Mouse (Mus musculus) kidney, embryonic 15.5 days (tissue): Measurements from ENCODE around the gene Ssr3. TPM values are rescaled to one million over a fixed set of nuclear protein-coding genes. Genes with fewer than 3 reads are reported as not detected.
"Not testable (repeated sequence)": the region's sequence is repeated elsewhere in the genome, so short reads cannot be mapped to it uniquely, and the experiment has no call there.

Experiments
- ATAC-seq: fragments of 200-750 bp; cut with Nextera tagmentation; replicated peaks from 2 replicates; pipeline ENCODE4 v1.8.0; 2017; ENCODE audit warnings: moderate TSS enrichment; ENCODE audit not compliant: low FRiP score
- H3K27ac ChIP-seq: fragments of 300-500 bp; sonication (generic); 2 replicates; pipeline ENCODE4 v1.5.1; 2015; ENCODE audit warnings: mild to moderate bottlenecking, inconsistent platforms
- H3K27me3 ChIP-seq: fragments of 300-500 bp; sonication (generic); 2 replicates; pipeline ENCODE4 v1.6.1; 2015; ENCODE audit warnings: inconsistent platforms
- H3K36me3 ChIP-seq: fragments of 300-500 bp; sonication (generic); 2 replicates; pipeline ENCODE4 v1.6.1; 2015; ENCODE audit warnings: inconsistent platforms
- H3K4me1 ChIP-seq: fragments of 300-500 bp; sonication (generic); 2 replicates; pipeline ENCODE4 v1.6.1; 2015; ENCODE audit warnings: inconsistent platforms
- H3K4me2 ChIP-seq: fragments of 300-500 bp; sonication (generic); 2 replicates; pipeline ENCODE4 v1.6.1; 2015; ENCODE audit warnings: moderate library complexity, mild to moderate bottlenecking, inconsistent platforms
- H3K4me3 ChIP-seq: fragments of 300-500 bp; sonication (generic); replicated peaks from 2 replicates; pipeline ENCODE4 v1.5.1; 2015; ENCODE audit warnings: mild to moderate bottlenecking, inconsistent platforms
- H3K9ac ChIP-seq: fragments of 300-500 bp; sonication (generic); 2 replicates; pipeline ENCODE4 v1.6.1; 2015; ENCODE audit warnings: mild to moderate bottlenecking, inconsistent platforms
- H3K9me3 ChIP-seq: fragments of 300-500 bp; sonication (generic); replicated peaks from 2 replicates; pipeline ENCODE4 v1.6.1; 2016; ENCODE audit warnings: inconsistent platforms
- WGBS: fragments of 180-500 bp; shearing (Covaris S2); methylation state at CpG from one replicate; pipeline ENCODE4 v1.1.7; 2015; ENCODE audit warnings: mixed read lengths; 5-methylcytosine and 5-hydroxymethylcytosine counted together
- polyA plus RNA-seq: library from polyadenylated mRNA; unstranded; fragments of >200 nt; fragmentation: Nextera tagmentation; extraction: Ambion mirVana; gene quantifications from 2 replicates; pipeline ENCODE4 v1.2.1, GENCODE M21; 2015

Ssr3 gene
- polyA plus RNA-seq, 1 experiment from 2014 or later: 283 TPM

GRCm38 (mm10) chr3:65396835-65397504, 4.5 kb upstream of the Ssr3 start:
- Histone ChIP-seq H3K27ac (no peak overlapping the region), H3K4me1 (0 out of 2 replicates have a peak, but pooled peaks cover 3% of the 10 kb centered on the region), H3K4me3 (no peak overlapping the region), H3K9me3 (no peaks in the 10 kb centered on the region), H3K9ac (no peak overlapping the region), H3K36me3 (no peaks in the 10 kb centered on the region), H3K27me3 (no peaks in the 10 kb centered on the region), H3K4me2 (no peak overlapping the region)
- WGBS: 84% methylated on average over 4 of the region's 4 CpGs
- ATAC-seq: no peak

DNA sequence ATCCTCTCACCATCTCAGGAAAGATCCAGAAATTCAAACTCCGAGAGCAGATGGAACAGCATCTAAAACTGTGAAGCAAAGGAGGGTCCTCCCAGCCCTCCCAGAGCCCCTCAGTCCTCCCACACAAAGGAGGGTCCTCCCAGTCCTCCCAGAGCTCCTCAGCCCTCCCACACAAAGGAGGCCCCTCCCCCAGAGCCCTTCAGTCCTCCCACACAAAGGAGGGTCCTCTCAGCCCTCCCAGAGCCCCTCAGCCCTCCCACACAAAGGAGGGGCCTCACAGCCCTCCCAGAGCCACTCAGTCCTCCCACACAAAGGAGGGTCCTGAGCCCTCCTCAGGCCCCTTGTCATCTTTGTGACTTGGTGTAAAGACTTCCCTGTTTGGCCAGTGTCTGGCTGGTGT, 2.7 kb upstream of the Ssr3 start:
- H3K9ac ChIP-seq, H3K36me3 ChIP-seq, H3K27ac ChIP-seq, H3K4me1 ChIP-seq, ATAC-seq, H3K9me3 ChIP-seq, H3K4me3 ChIP-seq, H3K4me2 ChIP-seq, H3K27me3 ChIP-seq: not testable (repeated sequence)
- 73% methylated on average over 1 of the region's 1 CpGs for WGBS

DNA sequence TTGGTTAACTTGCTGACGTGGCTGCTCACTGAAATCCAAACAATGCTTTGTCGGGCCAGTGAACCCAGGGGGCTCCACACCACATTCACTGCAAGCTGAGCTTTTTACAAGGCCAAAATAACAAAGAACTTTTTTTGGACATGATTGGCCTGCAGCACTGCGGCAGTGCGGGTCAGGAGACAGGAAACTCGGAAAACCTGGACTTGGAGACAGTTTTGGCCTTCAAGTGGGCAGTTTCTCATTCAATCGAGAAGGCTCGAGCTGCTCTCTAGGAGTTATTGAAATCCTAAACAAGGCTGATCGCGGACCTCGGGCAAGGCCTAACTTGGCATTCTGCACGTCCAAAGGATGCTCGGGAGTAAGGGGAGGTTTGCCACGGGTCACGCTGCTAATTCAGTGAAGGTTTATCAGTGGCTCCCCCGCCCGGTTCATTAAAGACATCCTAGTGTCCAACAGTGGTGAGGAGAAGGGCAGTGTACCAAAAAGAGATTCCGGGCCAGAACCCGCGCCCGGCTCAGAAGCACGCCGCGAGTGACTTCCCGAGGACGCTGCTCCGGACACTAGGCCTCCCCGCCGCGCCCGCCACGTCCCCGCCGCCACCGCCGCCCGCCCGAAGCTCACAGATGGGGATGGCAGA, 521 bp downstream of the Ssr3 start:
- peaks cover 6% of the 10 kb centered on the region; the same call in 1 of the 2 replicates for H3K4me1 ChIP-seq
- peaks cover 33% of the 10 kb centered on the region for H3K36me3 ChIP-seq
- H3K9me3 ChIP-seq: no peaks in the 10 kb centered on the region
- ATAC-seq: peak; percentile 54
- peak overlapping the region; percentile 94 for H3K27ac ChIP-seq
- no peaks in the 10 kb centered on the region for H3K27me3 ChIP-seq
- H3K4me3 ChIP-seq: peak overlapping the region; percentile 92
- H3K9ac ChIP-seq: peak overlapping the region; percentile 92
- under 1% methylated on average over 37 of the region's 37 CpGs for WGBS
- peak overlapping the region; percentile 67 for H3K4me2 ChIP-seq

DNA sequence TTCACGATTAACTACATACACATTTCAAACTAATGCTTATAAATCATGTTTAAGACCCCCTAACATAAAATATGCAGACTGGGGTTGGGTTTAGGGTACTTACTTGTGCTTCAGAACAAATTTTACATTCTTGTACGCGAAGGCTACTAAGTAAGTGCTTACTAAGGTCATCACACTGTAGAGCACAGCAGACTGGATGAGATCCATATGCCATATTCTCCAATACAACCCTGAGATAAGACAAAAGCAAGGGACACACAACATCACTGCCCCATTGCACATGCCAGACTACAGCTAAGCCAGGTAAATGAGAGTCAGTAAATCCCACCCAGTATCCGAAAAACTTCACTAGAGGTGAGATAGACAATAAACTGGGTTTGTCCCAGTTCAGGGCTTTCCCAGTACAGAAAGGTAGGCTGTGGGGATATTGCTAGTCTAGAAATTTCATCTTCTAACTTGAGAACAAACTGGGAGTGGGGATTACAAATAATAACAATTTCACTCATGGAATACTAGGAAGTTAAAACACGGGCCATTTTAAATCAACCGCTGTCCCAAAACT, 1.1 kb downstream of the Ssr3 start:
- H3K27ac ChIP-seq: peak overlapping the region; percentile 94
- H3K4me1 ChIP-seq: peaks cover 12% of the 10 kb centered on the region; the same call in 1 of the 2 replicates
- WGBS: 19% methylated on average over 6 of the region's 6 CpGs
- peak overlapping the region; percentile 67 for H3K4me2 ChIP-seq
- ATAC-seq: no peak
- H3K9ac ChIP-seq: peak overlapping the region; percentile 92
- H3K4me3 ChIP-seq: peak overlapping the region; percentile 92
- H3K9me3 ChIP-seq: no peaks in the 10 kb centered on the region
- H3K36me3 ChIP-seq: peaks cover 39% of the 10 kb centered on the region
- H3K27me3 ChIP-seq: no peaks in the 10 kb centered on the region

DNA sequence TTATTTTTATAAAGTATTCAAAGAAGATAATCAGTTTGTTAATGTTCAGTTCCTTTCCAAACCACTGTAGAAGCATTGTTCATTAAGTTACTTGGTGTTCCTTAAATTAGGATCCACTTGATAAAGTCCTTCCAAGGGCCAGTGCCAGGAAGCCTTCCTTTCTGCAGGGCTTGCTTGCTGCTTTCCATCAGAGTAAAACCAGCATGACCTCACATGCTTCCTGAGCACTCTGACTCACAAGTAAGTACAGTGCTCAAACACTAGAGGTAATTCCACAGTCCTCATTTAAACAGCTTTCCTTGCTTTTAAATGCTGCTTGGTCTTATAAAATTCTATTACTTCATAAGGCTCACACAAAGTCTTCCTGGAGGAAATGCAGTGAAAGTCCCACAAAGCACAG, 6.7 kb downstream of the Ssr3 start:
- no peaks in the 10 kb centered on the region for H3K27me3 ChIP-seq
- H3K36me3 ChIP-seq: peaks cover 91% of the 10 kb centered on the region
- no peak overlapping the region for H3K4me2 ChIP-seq
- no peak overlapping the region for H3K4me3 ChIP-seq
- no peak overlapping the region for H3K9ac ChIP-seq
- peaks cover 9% of the 10 kb centered on the region; the same call in 1 of the 2 replicates for H3K4me1 ChIP-seq
- no peak for ATAC-seq
- no peaks in the 10 kb centered on the region for H3K9me3 ChIP-seq
- H3K27ac ChIP-seq: no peak overlapping the region

- Histone ChIP-seq H3K27me3 (no peaks in the 10 kb centered on the region), H3K9ac (no peak overlapping the region), H3K4me1 (peaks cover 6% of the 10 kb centered on the region; the same call in 1 of the 2 replicates), H3K36me3 (peaks cover 90% of the 10 kb centered on the region), H3K27ac (no peak overlapping the region), H3K4me2 (no peak overlapping the region), H3K9me3 (no peaks in the 10 kb centered on the region), H3K4me3 (no peak overlapping the region)
- no peak for ATAC-seq
- 74% methylated on average over 3 of the region's 3 CpGs for WGBS
Measured at GRCm38 (mm10) chr3:65384431-65384830, 8.0 kb downstream of the Ssr3 start.

- no peak overlapping the region for H3K27ac ChIP-seq
- ATAC-seq: no peak
- peaks cover 84% of the 10 kb centered on the region for H3K36me3 ChIP-seq
- H3K9me3 ChIP-seq: no peaks in the 10 kb centered on the region
- no peak overlapping the region for H3K9ac ChIP-seq
- no peaks in the 10 kb centered on the region for H3K27me3 ChIP-seq
- no peak overlapping the region for H3K4me3 ChIP-seq
- 82% methylated on average over 4 of the region's 4 CpGs for WGBS
- H3K4me1 ChIP-seq: no peaks in the 10 kb centered on the region
- H3K4me2 ChIP-seq: no peak overlapping the region
Measured at GRCm38 (mm10) chr3:65381094-65381493, 11.3 kb downstream of the Ssr3 start.

GRCm38 (mm10) chr3:65379884-65380539, 12.4 kb downstream of the Ssr3 start:
- 75% methylated on average over 4 of the region's 4 CpGs for WGBS
- peaks cover 78% of the 10 kb centered on the region for H3K36me3 ChIP-seq
- no peak for ATAC-seq

GRCm38 (mm10) chr3:65378724-65379123, 13.7 kb downstream of the Ssr3 start:
- H3K4me1 ChIP-seq: no peaks in the 10 kb centered on the region
- no peaks in the 10 kb centered on the region for H3K27me3 ChIP-seq
- H3K36me3 ChIP-seq: peaks cover 71% of the 10 kb centered on the region
- no peak overlapping the region for H3K4me3 ChIP-seq
- no peak for ATAC-seq
- H3K4me2 ChIP-seq: no peak overlapping the region
- H3K9ac ChIP-seq: no peak overlapping the region
- H3K9me3 ChIP-seq: no peaks in the 10 kb centered on the region
- no peak overlapping the region for H3K27ac ChIP-seq

More at GRCm38 (mm10) chr3:65379884-65380539, 12.4 kb downstream of the Ssr3 start:
- Histone ChIP-seq H3K27ac (no peak overlapping the region), H3K9me3 (no peaks in the 10 kb centered on the region), H3K4me1 (no peaks in the 10 kb centered on the region), H3K4me2 (no peak overlapping the region), H3K4me3 (no peak overlapping the region), H3K9ac (no peak overlapping the region), H3K27me3 (no peaks in the 10 kb centered on the region)

- no peaks in the 10 kb centered on the region for H3K27me3 ChIP-seq
- peaks cover 73% of the 10 kb centered on the region for H3K36me3 ChIP-seq
- WGBS: 81% methylated on average over 3 of the region's 3 CpGs
- no peaks in the 10 kb centered on the region for H3K9me3 ChIP-seq
- no peaks in the 10 kb centered on the region for H3K4me1 ChIP-seq
- H3K27ac ChIP-seq: no peak overlapping the region
- H3K4me2 ChIP-seq: no peak overlapping the region
- no peak for ATAC-seq
- no peak overlapping the region for H3K4me3 ChIP-seq
- H3K9ac ChIP-seq: no peak overlapping the region
Measured at GRCm38 (mm10) chr3:65374729-65375128, 17.7 kb downstream of the Ssr3 start.

- peaks cover 72% of the 10 kb centered on the region for H3K36me3 ChIP-seq
- no peaks in the 10 kb centered on the region for H3K27me3 ChIP-seq
- no peak overlapping the region for H3K9ac ChIP-seq
- ATAC-seq: no peak
- no peak overlapping the region for H3K27ac ChIP-seq
- H3K4me1 ChIP-seq: no peaks in the 10 kb centered on the region
- no peak overlapping the region for H3K4me2 ChIP-seq
- WGBS: 86% methylated on average over 5 of the region's 5 CpGs
- H3K9me3 ChIP-seq: no peaks in the 10 kb centered on the region
- no peak overlapping the region for H3K4me3 ChIP-seq
Measured at GRCm38 (mm10) chr3:65373594-65374182, 18.7 kb downstream of the Ssr3 start.

- no peaks in the 10 kb centered on the region for H3K4me1 ChIP-seq
- peaks cover 68% of the 10 kb centered on the region for H3K36me3 ChIP-seq
- H3K4me2 ChIP-seq: no peak overlapping the region
- H3K4me3 ChIP-seq: no peak overlapping the region
- no peak overlapping the region for H3K9ac ChIP-seq
- no peaks in the 10 kb centered on the region for H3K27me3 ChIP-seq
- no peak overlapping the region for H3K27ac ChIP-seq
- H3K9me3 ChIP-seq: no peaks in the 10 kb centered on the region
- ATAC-seq: no peak
- 88% methylated on average over 4 of the region's 4 CpGs for WGBS
Measured at GRCm38 (mm10) chr3:65372552-65372951, 19.9 kb downstream of the Ssr3 start.
